Mouse (Mus musculus) common myeloid progenitor, adult 5-6 weeks (primary cell): ENCODE results near the gene Eif3i. TPM values are rescaled to one million over a fixed set of nuclear protein-coding genes. Genes with fewer than 3 reads are reported as not detected.
"Not testable (repeated sequence)": the region's sequence is repeated elsewhere in the genome, so short reads cannot be mapped to it uniquely, and the experiment has no call there.

Experiments
- ATAC-seq: replicated peaks from 2 replicates; pipeline ENCODE4 v1.8.0; 2016; ENCODE audit warnings: low read depth, mild to moderate bottlenecking, moderate TSS enrichment, inconsistent platforms; ENCODE audit not compliant: poor library complexity, severe bottlenecking
- total RNA-seq: library from RNA; stranded (forward); fragments of 200-1000, 187-1606 nt; gene quantifications from 2 replicates; pipeline ENCODE4 v1.2.3, GENCODE M21; 2017

The Eif3i gene
- total RNA-seq, 1 experiment from 2014 or later: 256 TPM

GRCm38 (mm10) chr4:129549306-129549705, 51.1 kb downstream of the Eif3i start:
- peak; percentile 50; the same call in 1 of the 2 replicates for ATAC-seq

GRCm38 (mm10) chr4:129547631-129548030, 52.8 kb downstream of the Eif3i start:
- ATAC-seq: not testable (repeated sequence)

- ATAC-seq: no peak
Observed at GRCm38 (mm10) chr4:129544106-129544505, 56.3 kb downstream of the Eif3i start.

- peak; percentile 96 for ATAC-seq
Observed at GRCm38 (mm10) chr4:129542592-129543141, 57.8 kb downstream of the Eif3i start, which contains the start of gene Hdac1. Hdac1 (minus strand) TSS chr4:129542713.

Other genes starting within 250 kb of the Eif3i start
- 9.6 and 10.6 TPM in 2 replicates for gene Zbtb8a, start 222.5 kb downstream of the Eif3i start, total RNA-seq
- gene Zbtb8b, start 159.8 kb downstream of the Eif3i start, total RNA-seq: not detected in 2 replicates
- gene Bsdc1, start 139.1 kb downstream of the Eif3i start, total RNA-seq: 23.9 and 26.4 TPM in 2 replicates
- not detected in 2 replicates for gene Tssk3, start 109.6 kb downstream of the Eif3i start, total RNA-seq
- gene Fam229a, start 109.5 kb downstream of the Eif3i start, total RNA-seq: not detected in 2 replicates
- gene Marcksl1, start 87.1 kb downstream of the Eif3i start, total RNA-seq: 80.7 and 93.1 TPM in 2 replicates
- 75.8 and 103 TPM in 2 replicates for gene Hdac1, start 57.9 kb downstream of the Eif3i start, total RNA-seq
- 8.1 and 17.5 TPM in 2 replicates for gene Lck, start 27.0 kb downstream of the Eif3i start, total RNA-seq
- gene Fam167b, start 22.1 kb downstream of the Eif3i start, total RNA-seq: not detected in 2 replicates
- 82.7 and 92.3 TPM in 2 replicates for gene Tmem234, start within 50 bp of the Eif3i start, total RNA-seq
- not detected in 2 replicates for gene Dcdc2b, start 13.6 kb upstream of the Eif3i start, total RNA-seq
- 11.1 and 17.1 TPM in 2 replicates for gene Iqcc, start 18.5 kb upstream of the Eif3i start, total RNA-seq
- gene Ccdc28b, start 23.3 kb upstream of the Eif3i start, total RNA-seq: 48.6 and 59.3 TPM in 2 replicates
- gene Txlna, start 40.4 kb upstream of the Eif3i start, total RNA-seq: 112 and 134 TPM in 2 replicates
- 21.9 and 26.2 TPM in 2 replicates for gene Kpna6, start 72.1 kb upstream of the Eif3i start, total RNA-seq
- 7.9 and 9.6 TPM in 2 replicates for gene Tmem39b, start 96.2 kb upstream of the Eif3i start, total RNA-seq
- gene Khdrbs1, start 141.7 kb upstream of the Eif3i start, total RNA-seq: 102 and 120 TPM in 2 replicates
- 364 and 441 TPM in 2 replicates for gene Ptp4a2, start 210.6 kb upstream of the Eif3i start, total RNA-seq